Mouse (Mus musculus) myocyte (in vitro differentiated cells): Measurements from ENCODE around the gene Slc24a4. TPM values are rescaled to one million over a fixed set of nuclear protein-coding genes. Genes with fewer than 3 reads are reported as not detected.

Experiments used
- H3K27me3 ChIP-seq: one replicate; pipeline ENCODE4 v1.6.1; 2011; ENCODE audit not compliant: control insufficient read depth, insufficient read depth, insufficient read length
- H3K36me3 ChIP-seq: one replicate; pipeline ENCODE4 v1.6.1; 2011; ENCODE audit not compliant: control insufficient read depth, insufficient read depth
- H3K4me2 ChIP-seq: one replicate; pipeline ENCODE4 v1.6.1; 2011; ENCODE audit warnings: low read depth, control low read depth
- H3K4me3 ChIP-seq: one replicate; pipeline ENCODE4 v1.5.1; 2011; ENCODE audit warnings: mild to moderate bottlenecking, control low read depth, moderate library complexity
- H3K79me2 ChIP-seq: one replicate; pipeline ENCODE4 v1.6.1; 2011; ENCODE audit not compliant: control insufficient read depth, insufficient read depth
- H3ac ChIP-seq: one replicate; pipeline ENCODE4 v1.6.1; 2011; ENCODE audit not compliant: control insufficient read depth, insufficient read length
- CEBPB ChIP-seq: IDR thresholded peaks from 2 replicates; pipeline ENCODE4 v1.6.1; 2011; ENCODE audit warnings: mild to moderate bottlenecking, moderate library complexity; ENCODE audit not compliant: poor library complexity, insufficient read depth, severe bottlenecking
- E2F4 ChIP-seq: IDR thresholded peaks from one replicate; pipeline ENCODE4 v1.6.1; 2011; ENCODE audit warnings: mild to moderate bottlenecking, control low read depth, moderate library complexity; ENCODE audit not compliant: insufficient read depth
- MAX ChIP-seq: IDR thresholded peaks from one replicate; pipeline ENCODE4 v1.6.1; 2011; ENCODE audit warnings: low read depth, mild to moderate bottlenecking, control low read depth
- MYOD1 ChIP-seq, 3 experiments: IDR thresholded peaks; one replicate each; pipeline ENCODE4 v1.6.1; 2011; ENCODE audit warnings: control low read depth in 2 of 3, low read depth in 2 of 3, mild to moderate bottlenecking in 2 of 3, moderate library complexity in 1 of 3; ENCODE audit not compliant: insufficient read length in 2 of 3, control insufficient read depth in 1 of 3
- MYOG ChIP-seq, 3 experiments: IDR thresholded peaks; one replicate each; pipeline ENCODE4 v1.6.1; 2011; ENCODE audit warnings: control low read depth in 2 of 3, low read depth in 2 of 3, mild to moderate bottlenecking in 2 of 3; ENCODE audit not compliant: insufficient read length in 2 of 3, control insufficient read depth in 1 of 3, insufficient read depth in 1 of 3
- POLR2A ChIP-seq: IDR thresholded peaks from one replicate; pipeline ENCODE4 v1.6.1; 2011; ENCODE audit warnings: low read depth, mild to moderate bottlenecking, control low read depth, moderate library complexity; ENCODE audit not compliant: insufficient read length
- POLR2AphosphoS2 ChIP-seq: IDR thresholded peaks from one replicate; pipeline ENCODE4 v1.6.1; 2011; ENCODE audit warnings: low read depth, control low read depth; ENCODE audit not compliant: insufficient read length
- REST ChIP-seq: IDR thresholded peaks from one replicate; pipeline ENCODE4 v1.6.1; 2011; ENCODE audit warnings: mild to moderate bottlenecking, control low read depth, moderate library complexity; ENCODE audit not compliant: insufficient read depth, insufficient read length
- SRF ChIP-seq: IDR thresholded peaks from one replicate; pipeline ENCODE4 v1.6.1; 2011; ENCODE audit warnings: low read depth; ENCODE audit not compliant: control insufficient read depth, insufficient read length
- TCF12 ChIP-seq: IDR thresholded peaks from one replicate; pipeline ENCODE4 v1.6.1; 2011; ENCODE audit warnings: mild to moderate bottlenecking, control low read depth; ENCODE audit not compliant: poor library complexity, insufficient read depth, severe bottlenecking
- TCF3 ChIP-seq: IDR thresholded peaks from one replicate; pipeline ENCODE4 v1.6.1; 2011; ENCODE audit warnings: low read depth, control low read depth; ENCODE audit not compliant: insufficient read length
- USF1 ChIP-seq: IDR thresholded peaks from one replicate; pipeline ENCODE4 v1.6.1; 2011; ENCODE audit warnings: low read depth, mild to moderate bottlenecking, control low read depth, moderate library complexity
- polyA plus RNA-seq: library from polyadenylated mRNA; unstranded; fragments of >200 nt; fragmentation: generic; extraction: Trizol; gene quantifications from one replicate; pipeline ENCODE4 v1.2.1, GENCODE M21; 2012; ENCODE audit warnings: missing spikeins

Gene Slc24a4
- polyA plus RNA-seq, 1 experiment, result 0.01 TPM

GRCm38 (mm10) chr12:102283483-102284266, 155.1 kb downstream of the Slc24a4 start:
- Histone ChIP-seq H3K79me2 (peaks cover 25% of the 10 kb centered on the region), H3K4me3 (peak overlapping the region; percentile 65), H3ac (peak overlapping the region; percentile 86), H3K4me2 (peak overlapping the region; percentile 81), H3K27me3 (no peaks in the 10 kb centered on the region), H3K36me3 (no peaks in the 10 kb centered on the region)
- TF ChIP-seq POLR2A (peak; percentile 49), USF1 (no peak)

GRCm38 (mm10) chr12:102284267-102284610, 155.7 kb downstream of the Slc24a4 start:
- TF ChIP-seq MYOD1 (IDR thresholded peaks at IDR 0.05; ENCODE audit: control insufficient read depth in 1 of 3, insufficient read length in 2 of 3, low read depth in 2 of 3) (no peak), MAX (no peak), CEBPB (no peak), MYOG (IDR thresholded peaks at IDR 0.05; ENCODE audit: control insufficient read depth in 1 of 3, insufficient read depth in 1 of 3, insufficient read length in 2 of 3, low read depth in 2 of 3) (no peak), REST (no peak), E2F4 (peak; percentile 39), SRF (no peak)
- H3K4me2 ChIP-seq, result peak overlapping the region; percentile 81
- peak overlapping the region; percentile 65 for H3K4me3 ChIP-seq
- no peaks in the 10 kb centered on the region for H3K27me3 ChIP-seq
- no peak overlapping the region for H3ac ChIP-seq
- H3K36me3 ChIP-seq, result no peaks in the 10 kb centered on the region
- H3K79me2 ChIP-seq, result peaks cover 31% of the 10 kb centered on the region

GRCm38 (mm10) chr12:102284618-102285159, 156.2 kb downstream of the Slc24a4 start:
- no peaks in the 10 kb centered on the region for H3K27me3 ChIP-seq
- peak in 1 of 3 experiments; percentile 51 for TF ChIP-seq MYOD1 (IDR thresholded peaks at IDR 0.05; ENCODE audit: control insufficient read depth in 1 of 3, insufficient read length in 2 of 3, low read depth in 2 of 3)
- TF ChIP-seq CEBPB, result no peak

DNA sequence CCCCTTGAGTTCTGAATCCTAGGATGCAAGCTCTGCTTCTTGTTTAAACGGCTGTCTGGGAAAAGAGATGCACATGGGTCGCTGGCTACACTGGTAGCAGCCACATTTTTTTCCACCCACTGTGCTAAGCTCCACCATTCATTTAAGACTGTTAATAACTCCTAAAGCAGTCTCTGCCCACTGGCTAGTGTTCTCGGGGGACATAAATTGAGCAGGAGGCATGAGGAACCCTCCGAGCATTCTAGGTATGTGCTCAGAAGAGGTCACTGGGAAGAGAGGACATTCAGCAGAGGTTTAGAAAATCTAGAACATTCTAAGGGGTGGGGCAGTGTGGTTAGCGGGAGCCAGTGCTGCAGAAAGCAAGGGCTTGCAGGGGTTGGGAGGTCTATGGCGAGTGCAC, 156.8 kb downstream of the Slc24a4 start:
- peak overlapping the region; percentile 65 for H3K4me3 ChIP-seq
- H3K4me2 ChIP-seq, result peak overlapping the region; percentile 76
- TF ChIP-seq USF1, result no peak
- TF ChIP-seq REST, result no peak
- peak in 1 of 3 experiments; percentile 52 for TF ChIP-seq MYOG (IDR thresholded peaks at IDR 0.05; ENCODE audit: control insufficient read depth in 1 of 3, insufficient read depth in 1 of 3, insufficient read length in 2 of 3, low read depth in 2 of 3)
- TF ChIP-seq POLR2AphosphoS2, result no peak
- TF ChIP-seq TCF12, result no peak
- TF ChIP-seq MYOD1 (IDR thresholded peaks at IDR 0.05; ENCODE audit: control insufficient read depth in 1 of 3, insufficient read length in 2 of 3, low read depth in 2 of 3), result no peak
- no peak for TF ChIP-seq SRF
- TF ChIP-seq TCF3, result no peak
- no peaks in the 10 kb centered on the region for H3K36me3 ChIP-seq
- H3K27me3 ChIP-seq, result no peaks in the 10 kb centered on the region
- no peak overlapping the region for H3ac ChIP-seq
- H3K79me2 ChIP-seq, result peaks cover 41% of the 10 kb centered on the region

More at GRCm38 (mm10) chr12:102284618-102285159, 156.2 kb downstream of the Slc24a4 start:
- H3K36me3 ChIP-seq, result no peaks in the 10 kb centered on the region
- peak overlapping the region; percentile 76 for H3K4me2 ChIP-seq
- peaks cover 35% of the 10 kb centered on the region for H3K79me2 ChIP-seq
- no peak overlapping the region for H3ac ChIP-seq
- peak overlapping the region; percentile 65 for H3K4me3 ChIP-seq

GRCm38 (mm10) chr12:102285779-102286178, 157.2 kb downstream of the Slc24a4 start:
- H3K79me2 ChIP-seq, result peaks cover 46% of the 10 kb centered on the region
- H3K36me3 ChIP-seq, result no peaks in the 10 kb centered on the region
- no peak overlapping the region for H3ac ChIP-seq
- no peaks in the 10 kb centered on the region for H3K27me3 ChIP-seq
- H3K4me2 ChIP-seq, result peak overlapping the region; percentile 64
- H3K4me3 ChIP-seq, result peak overlapping the region; percentile 65
- TF ChIP-seq MYOG (IDR thresholded peaks at IDR 0.05; ENCODE audit: control insufficient read depth in 1 of 3, insufficient read depth in 1 of 3, insufficient read length in 2 of 3, low read depth in 2 of 3), result peak in 1 of 3 experiments; percentile 10
- TF ChIP-seq REST, result no peak
- TF ChIP-seq POLR2AphosphoS2, result no peak
- TF ChIP-seq POLR2A, result peak; percentile 40
